Mouse (Mus musculus) adrenal gland, postnatal 4 days (tissue): ENCODE measurements around the gene Gm8237. TPM values are rescaled to one million over a fixed set of nuclear protein-coding genes. Genes with fewer than 3 reads are reported as not detected.
"Not testable (repeated sequence)": the region's sequence is repeated elsewhere in the genome, so short reads cannot be mapped to it uniquely, and the experiment has no call there.

Experiments
- DNase-seq, 2 experiments: peaks; one replicate each; pipeline ENCODE4 v3.0.0; 2021 to 2022; ENCODE audit warnings: low spot score in 2 of 2, mixed read lengths in 2 of 2
- long read RNA-seq, 2 experiments: library from polyadenylated mRNA; stranded (forward); transcript quantifications; one replicate each; pipeline ENCODE4 v2.0.0; 2021
- total RNA-seq, 2 experiments: library from RNA; stranded (reverse); gene quantifications; 2 replicates each; pipeline ENCODE4 v1.2.3; 2021

Gene Gm8237
- total RNA-seq = under 1 TPM in 1 of 2 experiments, not detected in 1; 0.50 TPM
- long read RNA-seq, experiment 1 = 0 reads
- long read RNA-seq, experiment 2 = 0 reads

- DNase-seq = not testable (repeated sequence)
These were observed at the start of gene Gm8237 for GRCm38 (mm10) chr14:5880241-5880640. TSS of gene Gm8237 (minus strand) at chr14:5880382.

GRCm38 (mm10) chr14:5923276-5923675 is 43.1 kb upstream of the Gm8237 start:
- DNase-seq = not testable (repeated sequence)

GRCm38 (mm10) chr14:5918330-5918942 is 38.3 kb upstream of the Gm8237 start:
- DNase-seq = not testable (repeated sequence)

GRCm38 (mm10) chr14:5913701-5914100 is 33.5 kb upstream of the Gm8237 start:
- DNase-seq = not testable (repeated sequence)

GRCm38 (mm10) chr14:5879791-5880190 is 391 bp downstream of the Gm8237 start:
- DNase-seq = not testable (repeated sequence)

- not testable (repeated sequence) for DNase-seq
These were observed 1.0 kb downstream of the Gm8237 start for GRCm38 (mm10) chr14:5879136-5879535.

- DNase-seq = not testable (repeated sequence)
These were observed 24.3 kb downstream of the Gm8237 start for GRCm38 (mm10) chr14:5855911-5856310.

DNA sequence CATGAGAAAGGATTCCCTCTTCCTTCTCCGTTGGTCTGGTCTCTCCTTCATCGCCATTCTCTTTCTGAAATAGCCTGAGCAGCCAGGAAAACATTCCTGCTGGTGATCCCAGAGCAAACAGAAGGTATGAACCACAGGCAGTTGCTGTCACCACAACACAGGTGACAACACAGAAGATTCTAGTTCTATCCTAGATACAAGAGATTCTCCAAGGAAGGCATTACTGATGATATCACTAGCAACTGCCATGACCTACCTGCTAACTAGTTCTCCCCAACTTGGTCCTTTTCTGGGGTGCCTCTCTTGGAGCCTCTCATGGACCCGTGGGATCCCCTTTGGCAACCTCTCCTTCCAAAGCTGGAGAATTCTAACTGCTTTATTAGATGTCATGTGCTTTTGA is 50.0 kb downstream of the Gm8237 start, which contains the start of gene Gm3424:
Gm3424 (minus strand) TSS at position 101 of the 400 bp plus-strand sequence.
- DNase-seq = not testable (repeated sequence)

- not testable (repeated sequence) for DNase-seq
These were observed 67.4 kb downstream of the Gm8237 start for GRCm38 (mm10) chr14:5812699-5813356.

Other genes starting within 250 kb of the Gm8237 start
- not detected for gene Gm8265, start 247.4 kb downstream of the Gm8237 start, total RNA-seq
- gene Gm9603, start 192.9 kb downstream of the Gm8237 start, total RNA-seq = not detected
- gene Gm3373, start 138.8 kb downstream of the Gm8237 start, total RNA-seq = under 1 TPM in 1 of 2 experiments, not detected in 1; 0.28 TPM
- 1 to 10 TPM; 1.1 TPM for gene Gm3383, start 72.4 kb downstream of the Gm8237 start, total RNA-seq
- not detected for gene Gm3424, start 50.1 kb downstream of the Gm8237 start, total RNA-seq
- gene Gm3248, start 81.4 kb upstream of the Gm8237 start, total RNA-seq = under 1 TPM; 0.28 to 0.48 TPM
- gene Gm3453, start 98.8 kb upstream of the Gm8237 start, total RNA-seq = not detected
- gene Gm6337, start 177.9 kb upstream of the Gm8237 start, total RNA-seq = not detected
- gene Gm8206, start 213.6 kb upstream of the Gm8237 start, total RNA-seq = under 1 TPM in 1 of 2 experiments, not detected in 1; 0.20 TPM
- under 1 TPM; 0.50 to 0.73 TPM for gene Gm3468, start 228.3 kb upstream of the Gm8237 start, total RNA-seq
- not detected for gene Gm3476, start 245.4 kb upstream of the Gm8237 start, total RNA-seq